Comparison of ENCODE assay signal across 25 mouse cellular contexts in genomic region chr14:25407111-25407510, GRCm38 (mm10).
"Had no signal": no experiment of that assay in that cellular context is flagged by ENCODE, and none has a peak within 500 bp of the region (broad histone marks: within the 10 kb centered on the region; RNA-seq: fewer than 3 reads in every experiment).

No protein-coding gene starts in this region.

- H3K4me2 ChIP-seq: limb, embryonic 13.5 days; liver, embryonic 12.5 days; liver, embryonic 15.5 days; lung, embryonic 15.5 days; midbrain, embryonic 12.5 days; midbrain, embryonic 15.5 days; neural tube, embryonic 12.5 days; neural tube, embryonic 15.5 days had no signal

- H3K4me1 ChIP-seq: midbrain, embryonic 15.5 days; neural tube, embryonic 15.5 days had no signal

- H3K9me3 ChIP-seq: limb, embryonic 10.5 days; limb, embryonic 13.5 days; liver, embryonic 12.5 days; liver, embryonic 15.5 days; lung, embryonic 15.5 days; megakaryocyte, embryonic 14.5 days; midbrain, embryonic 12.5 days; midbrain, embryonic 15.5 days; neural tube, embryonic 12.5 days; neural tube, embryonic 15.5 days had no signal

- H3K27me3 ChIP-seq: limb, embryonic 13.5 days; liver, embryonic 12.5 days; liver, embryonic 15.5 days; lung, embryonic 15.5 days; midbrain, embryonic 15.5 days; neural tube, embryonic 12.5 days; neural tube, embryonic 15.5 days had no signal

- H3K36me3 ChIP-seq: limb, embryonic 10.5 days; limb, embryonic 13.5 days; liver, embryonic 12.5 days; liver, embryonic 15.5 days; lung, embryonic 15.5 days; midbrain, embryonic 12.5 days; midbrain, embryonic 15.5 days; neural tube, embryonic 12.5 days; neural tube, embryonic 15.5 days had no signal

- H3K27ac ChIP-seq: kidney, postnatal 0 days; layer of hippocampus, adult 2 months; limb, embryonic 10.5 days; limb, embryonic 13.5 days; liver, embryonic 12.5 days; liver, embryonic 15.5 days; lung, embryonic 15.5 days; midbrain, embryonic 12.5 days; midbrain, embryonic 15.5 days; neural tube, embryonic 12.5 days; neural tube, embryonic 15.5 days; stomach, postnatal 0 days had no signal

- ATAC-seq: liver, embryonic 12.5 days; midbrain, embryonic 15.5 days had no signal

- H3K9ac ChIP-seq: limb, embryonic 13.5 days; liver, embryonic 12.5 days; liver, embryonic 15.5 days; lung, embryonic 15.5 days; midbrain, embryonic 12.5 days; midbrain, embryonic 15.5 days; neural tube, embryonic 12.5 days; neural tube, embryonic 15.5 days had no signal

- H3K4me3 ChIP-seq: layer of hippocampus, adult 2 months; limb, embryonic 10.5 days; limb, embryonic 13.5 days; liver, embryonic 12.5 days; liver, embryonic 15.5 days; lung, embryonic 15.5 days; megakaryocyte, embryonic 14.5 days; midbrain, embryonic 12.5 days; midbrain, embryonic 15.5 days; neural tube, embryonic 12.5 days; neural tube, embryonic 15.5 days had no signal

- DNase-seq: kidney, postnatal 25 days; layer of hippocampus, adult 9-11 months; liver; lung, adult 18-20 months; lung, postnatal 10 days; lung, postnatal 36 days; right cerebral cortex, adult 18-20 months; right cerebral cortex, postnatal 14 days; right cerebral cortex, postnatal 4 days; thymus, adult 2 months; thymus, postnatal 14 days; thymus, postnatal 4 days had no signal
